Comparison of ENCODE assay signal across 8 mouse cellular contexts in genomic region chr6:90703782-90704181, GRCm38 (mm10).
DNase-seq lines count a peak whose midpoint lies in the region; ATAC-seq and TF ChIP-seq lines count a peak whose summit lies in the region.

No protein-coding gene starts in this region.

- DNase-seq in kidney, adult 2 months = peak; percentile 43
- no peak for DNase-seq in kidney, postnatal 4 days
- DNase-seq in forebrain, embryonic 11.5 days (ENCODE audit: low spot score) = no peak
- DNase-seq in urinary bladder, adult 18-20 months (ENCODE audit: low spot score in 2 of 2) = no peak
- DNase-seq in ovary, adult 18-20 months (ENCODE audit: low spot score) = no peak
- DNase-seq in natural killer cell, adult 2 months (ENCODE audit: low spot score in 2 of 2) = no peak

- no peak for TF ChIP-seq CTCF in kidney, adult 2 months (conservative IDR thresholded peaks at IDR 0.05; ENCODE audit: insufficient read depth, insufficient read length, low read depth, low read length)

- 34% methylated on average over 2 of the region's 2 CpGs for WGBS in kidney, adult 2 months
- 50% methylated on average over 2 of the region's 2 CpGs for WGBS in forebrain, embryonic 11.5 days
- 56% methylated on average over 2 of the region's 2 CpGs for WGBS in limb, embryonic 12.5 days
- 73% methylated on average over 2 of the region's 2 CpGs for WGBS in midbrain, embryonic 16.5 days

- H3K9me3 ChIP-seq in forebrain, embryonic 11.5 days (ENCODE audit: control insufficient read depth, low read length) = no peaks in the 10 kb centered on the region
- H3K9me3 ChIP-seq in limb, embryonic 12.5 days = no peaks in the 10 kb centered on the region
- no peaks in the 10 kb centered on the region for H3K9me3 ChIP-seq in midbrain, embryonic 16.5 days (replicated peaks; ENCODE audit: control insufficient read depth, low read length, poor library complexity, severe bottlenecking)

- H3K27ac ChIP-seq in kidney, adult 2 months (ENCODE audit: insufficient read depth, low read depth, low read length) = no peak overlapping the region
- peak overlapping the region; percentile 66 for H3K27ac ChIP-seq in forebrain, embryonic 11.5 days (ENCODE audit: low read depth, low read length)
- H3K27ac ChIP-seq in limb, embryonic 12.5 days = peak overlapping the region; percentile 88
- peak overlapping the region; percentile 66 for H3K27ac ChIP-seq in midbrain, embryonic 16.5 days (ENCODE audit: low read length)

- H3K27me3 ChIP-seq in kidney, adult 2 months (replicated peaks; ENCODE audit: control insufficient read depth, insufficient read depth, low read length) = no peaks in the 10 kb centered on the region
- H3K27me3 ChIP-seq in forebrain, embryonic 11.5 days (ENCODE audit: control insufficient read depth, insufficient read depth, low read length) = no peaks in the 10 kb centered on the region
- no peaks in the 10 kb centered on the region for H3K27me3 ChIP-seq in limb, embryonic 12.5 days
- no peaks in the 10 kb centered on the region for H3K27me3 ChIP-seq in midbrain, embryonic 16.5 days (ENCODE audit: control insufficient read depth, insufficient read depth, low read depth, low read length)

- H3K9ac ChIP-seq in forebrain, embryonic 11.5 days (ENCODE audit: low read length) = no peak overlapping the region
- peak overlapping the region; percentile 31; the same call in 1 of the 2 replicates for H3K9ac ChIP-seq in limb, embryonic 12.5 days (replicated peaks)
- no peak overlapping the region for H3K9ac ChIP-seq in midbrain, embryonic 16.5 days (ENCODE audit: low read depth, low read length)

- H3K4me3 ChIP-seq in kidney, adult 2 months (ENCODE audit: insufficient read depth, low read depth, low read length) = no peak overlapping the region
- H3K4me3 ChIP-seq in forebrain, embryonic 11.5 days (ENCODE audit: low read depth, low read length) = no peak overlapping the region
- no peak overlapping the region for H3K4me3 ChIP-seq in limb, embryonic 12.5 days (replicated peaks)
- H3K4me3 ChIP-seq in midbrain, embryonic 16.5 days (ENCODE audit: low read depth, low read length) = no peak overlapping the region

- no peak for TF ChIP-seq POLR2A in kidney, adult 2 months (IDR thresholded peaks at IDR 0.05; ENCODE audit: low read depth, low read length)

- H3K4me2 ChIP-seq in forebrain, embryonic 11.5 days (ENCODE audit: low read depth, low read length, severe bottlenecking) = no peak overlapping the region
- H3K4me2 ChIP-seq in limb, embryonic 12.5 days = 0 out of 2 replicates have a peak overlapping the region, but pooled peaks have one; percentile 19
- H3K4me2 ChIP-seq in midbrain, embryonic 16.5 days (ENCODE audit: low read length) = no peak overlapping the region

- no peak for ATAC-seq in forebrain, embryonic 11.5 days (replicated peaks; ENCODE audit: low FRiP score)
- no peak for ATAC-seq in limb, embryonic 12.5 days (ENCODE audit: insufficient number of reproducible peaks, insufficient read depth, low FRiP score, low TSS enrichment, low read depth)
- ATAC-seq in midbrain, embryonic 16.5 days = no peak

- no peaks in the 10 kb centered on the region for H3K36me3 ChIP-seq in kidney, adult 2 months (ENCODE audit: control insufficient read depth, insufficient read depth, low read length)
- no peaks in the 10 kb centered on the region for H3K36me3 ChIP-seq in forebrain, embryonic 11.5 days (ENCODE audit: control insufficient read depth, insufficient read depth, low read length)
- H3K36me3 ChIP-seq in limb, embryonic 12.5 days = no peaks in the 10 kb centered on the region
- no peaks in the 10 kb centered on the region for H3K36me3 ChIP-seq in midbrain, embryonic 16.5 days (ENCODE audit: control insufficient read depth, insufficient read depth, low read length)

- H3K4me1 ChIP-seq in kidney, adult 2 months (ENCODE audit: control insufficient read depth, insufficient read depth, low read length) = peaks cover 59% of the 10 kb centered on the region
- peaks cover 8% of the 10 kb centered on the region; the same call in 1 of the 2 replicates for H3K4me1 ChIP-seq in forebrain, embryonic 11.5 days (replicated peaks; ENCODE audit: control insufficient read depth, insufficient read depth, low read length)
- H3K4me1 ChIP-seq in limb, embryonic 12.5 days (replicated peaks) = peaks cover 83% of the 10 kb centered on the region
- peaks cover 27% of the 10 kb centered on the region for H3K4me1 ChIP-seq in midbrain, embryonic 16.5 days (ENCODE audit: control insufficient read depth, insufficient read depth, low read length)
